Mouse (Mus musculus) CH12.LX (cell line): ENCODE results near the gene Mgat5. TPM values are rescaled to one million over a fixed set of nuclear protein-coding genes. Genes with fewer than 3 reads are reported as not detected.

Experiments
- DNase-seq: peaks from one replicate; pipeline ENCODE4 v3.0.0-alpha.2; 2013; ENCODE audit errors: extremely low read depth
- H3K27ac ChIP-seq: 2 replicates; pipeline ENCODE4 v1.5.1; 2012; ENCODE audit warnings: low read depth, mild to moderate bottlenecking, control low read depth, moderate library complexity; ENCODE audit not compliant: insufficient read depth
- H3K27me3 ChIP-seq: replicated peaks from 2 replicates; pipeline ENCODE3; 2012; ENCODE audit warnings: inconsistent platforms
- H3K36me3 ChIP-seq, 2 experiments: replicated peaks in 1 of 2; 2 replicates each; pipeline versions ENCODE3 to v1.6.1; 2012; ENCODE audit warnings: inconsistent platforms in 1 of 2, low read length in 1 of 2, mild to moderate bottlenecking in 1 of 2, mixed read lengths in 1 of 2, moderate library complexity in 1 of 2; ENCODE audit not compliant: control insufficient read depth in 1 of 2, insufficient read depth in 1 of 2
- H3K4me1 ChIP-seq, 2 experiments: 2 replicates each; pipeline ENCODE4 v1.6.1; 2012; ENCODE audit warnings: inconsistent platforms in 1 of 2, moderate library complexity in 1 of 2; ENCODE audit not compliant: insufficient read depth in 2 of 2, control insufficient read depth in 1 of 2
- H3K4me2 ChIP-seq: 2 replicates; pipeline ENCODE4 v1.6.1; 2012; ENCODE audit warnings: low read depth, mild to moderate bottlenecking, control low read depth; ENCODE audit not compliant: poor library complexity, insufficient read depth, severe bottlenecking
- H3K4me3 ChIP-seq, 3 experiments: fragments of 150-350 bp in 1 of 3; sonication (generic) in 1 of 3; replicated peaks in 1 of 3; 2 replicates each; pipeline versions ENCODE3 to v1.5.1; 2011 to 2012; ENCODE audit warnings: low read depth in 2 of 3, low read length in 2 of 3, mild to moderate bottlenecking in 2 of 3, moderate library complexity in 2 of 3, control low read depth in 1 of 3, improper control_type of control experiment in 1 of 3, inconsistent platforms in 1 of 3, mixed read lengths in 1 of 3; ENCODE audit not compliant: poor library complexity in 1 of 3
- H3K79me2 ChIP-seq: replicated peaks from 2 replicates; pipeline ENCODE4 v1.6.1; 2012; ENCODE audit warnings: mild to moderate bottlenecking, moderate library complexity; ENCODE audit not compliant: control insufficient read depth, poor library complexity, insufficient read depth, severe bottlenecking; ENCODE audit errors: extremely low read depth
- H3K9ac ChIP-seq: 2 replicates; pipeline ENCODE4 v1.6.1; 2012; ENCODE audit warnings: low read depth, mild to moderate bottlenecking, control low read depth, moderate library complexity; ENCODE audit not compliant: insufficient read depth
- H3K9me3 ChIP-seq: replicated peaks from 2 replicates; pipeline ENCODE3; 2012; ENCODE audit warnings: low read length, inconsistent platforms, mixed read lengths
- BHLHE40 ChIP-seq: IDR thresholded peaks from 2 replicates; pipeline ENCODE4 v1.6.1; 2011; ENCODE audit warnings: mild to moderate bottlenecking, low read depth, low read length, improper control_type of control experiment
- CHD2 ChIP-seq: IDR thresholded peaks from 2 replicates; pipeline ENCODE4 v1.6.1; 2011; ENCODE audit warnings: low read length, improper control_type of control experiment
- CTCF ChIP-seq, 2 experiments: IDR thresholded peaks in 1 of 2; conservative IDR thresholded peaks in 1 of 2; 2 replicates each; pipeline ENCODE4 v1.5.1; 2011 to 2012; ENCODE audit warnings: low read depth in 2 of 2, low read length in 2 of 2, improper control_type of control experiment in 1 of 2, inconsistent platforms in 1 of 2, mild to moderate bottlenecking in 1 of 2, moderate library complexity in 1 of 2
- E2F4 ChIP-seq: IDR thresholded peaks from 2 replicates; pipeline ENCODE4 v1.6.1; 2011; ENCODE audit warnings: low read depth, low read length, improper control_type of control experiment; ENCODE audit not compliant: insufficient replicate concordance
- EP300 ChIP-seq: IDR thresholded peaks from 2 replicates; pipeline ENCODE4 v1.6.1; 2011; ENCODE audit warnings: low read length, improper control_type of control experiment
- ETS1 ChIP-seq: conservative IDR thresholded peaks from 2 replicates; pipeline ENCODE4 v1.6.1; 2012; ENCODE audit warnings: low read depth, mild to moderate bottlenecking, inconsistent platforms, low read length, improper control_type of control experiment, moderate library complexity
- GABPA ChIP-seq: IDR thresholded peaks from 2 replicates; pipeline ENCODE4 v1.6.1; 2012; ENCODE audit warnings: low read depth, low read length, improper control_type of control experiment, inconsistent platforms; ENCODE audit not compliant: insufficient replicate concordance
- JUN ChIP-seq: IDR thresholded peaks from 2 replicates; pipeline ENCODE4 v1.6.1; 2011; ENCODE audit warnings: low read depth, mild to moderate bottlenecking, low read length, improper control_type of control experiment, moderate library complexity; ENCODE audit not compliant: insufficient read depth
- JUND ChIP-seq: conservative IDR thresholded peaks from 2 replicates; pipeline ENCODE4 v1.6.1; 2011; ENCODE audit warnings: low read depth, low read length, improper control_type of control experiment
- KAT2A ChIP-seq: IDR thresholded peaks from 2 replicates; pipeline ENCODE4 v1.6.1; 2012; ENCODE audit warnings: low read length, improper control_type of control experiment, inconsistent platforms; ENCODE audit not compliant: insufficient replicate concordance
- MAFK ChIP-seq: IDR thresholded peaks from 2 replicates; pipeline ENCODE4 v1.6.1; 2011; ENCODE audit warnings: low read length, improper control_type of control experiment; ENCODE audit not compliant: insufficient replicate concordance
- MAX ChIP-seq: IDR thresholded peaks from 2 replicates; pipeline ENCODE4 v1.6.1; 2011; ENCODE audit warnings: low read length, improper control_type of control experiment
- MAZ ChIP-seq: IDR thresholded peaks from 2 replicates; pipeline ENCODE4 v1.6.1; 2012; ENCODE audit warnings: low read depth, mild to moderate bottlenecking, inconsistent platforms, low read length, improper control_type of control experiment, moderate library complexity
- MYC ChIP-seq: IDR thresholded peaks from 2 replicates; pipeline ENCODE4 v1.6.1; 2011; ENCODE audit warnings: low read depth, mild to moderate bottlenecking, improper control_type of control experiment, low read length
- NRF1 ChIP-seq: IDR thresholded peaks from 2 replicates; pipeline ENCODE4 v1.6.1; 2014; ENCODE audit warnings: low read depth, mild to moderate bottlenecking, inconsistent platforms, low read length, improper control_type of control experiment, moderate library complexity
- PAX5 ChIP-seq: IDR thresholded peaks from 2 replicates; pipeline ENCODE4 v1.6.1; 2012; ENCODE audit warnings: low read length, inconsistent platforms, mixed read lengths
- POLR2A ChIP-seq: IDR thresholded peaks from 2 replicates; pipeline ENCODE4 v1.6.1; 2011; ENCODE audit warnings: low read depth, mild to moderate bottlenecking, improper control_type of control experiment, low read length
- RAD21 ChIP-seq: IDR thresholded peaks from 2 replicates; pipeline ENCODE4 v1.6.1; 2011; ENCODE audit warnings: low read depth, mild to moderate bottlenecking, low read length, improper control_type of control experiment, moderate library complexity
- SMC3 ChIP-seq: IDR thresholded peaks from 2 replicates; pipeline ENCODE4 v1.6.1; 2011; ENCODE audit warnings: low read depth, low read length, improper control_type of control experiment
- TCF12 ChIP-seq: IDR thresholded peaks from 2 replicates; pipeline ENCODE4 v1.6.1; 2014; ENCODE audit warnings: low read depth, mild to moderate bottlenecking, inconsistent platforms, low read length, improper control_type of control experiment
- UBTF ChIP-seq: IDR thresholded peaks from 2 replicates; pipeline ENCODE4 v1.6.1; 2012; ENCODE audit warnings: low read depth, mild to moderate bottlenecking, inconsistent platforms, low read length, improper control_type of control experiment, moderate library complexity
- USF2 ChIP-seq: conservative IDR thresholded peaks from 2 replicates; pipeline ENCODE4 v1.6.1; 2011; ENCODE audit warnings: low read depth, low read length, improper control_type of control experiment
- ZC3H11A ChIP-seq: IDR thresholded peaks from 2 replicates; pipeline ENCODE4 v1.6.1; 2012; ENCODE audit warnings: low read depth, mild to moderate bottlenecking, inconsistent platforms, low read length, improper control_type of control experiment
- ZMIZ1 ChIP-seq: IDR thresholded peaks from 2 replicates; pipeline ENCODE4 v1.6.1; 2012; ENCODE audit warnings: low read depth, mild to moderate bottlenecking, inconsistent platforms, low read length, improper control_type of control experiment
- dilution Hi-C: fragments of 300-500 bp; cut with MboI; formaldehyde crosslinking; loops from 2 replicates; pipeline ENCODE4 v1.14.3; 2020; ENCODE audit warnings: low sequenced_read_pairs; ENCODE audit not compliant: extremely low pct_unique_long_range_greater_than_20kb, extremely low pct_ligation_motif_present
- in situ Hi-C: fragments of 300-500 bp; cut with MboI; formaldehyde crosslinking; loops from 3 replicates; pipeline ENCODE4 v1.14.3; 2019; ENCODE audit warnings: low sequenced_read_pairs, low pct_ligation_motif_present, low pct_unique_long_range_greater_than_20kb, mixed read lengths
- polyA plus RNA-seq: library from polyadenylated mRNA; unstranded; fragments of >175 nt; gene quantifications from 2 replicates; pipeline ENCODE4 v1.2.1, GENCODE M21; 2012; ENCODE audit warnings: low read depth; ENCODE audit not compliant: insufficient read length
- total RNA-seq, 2 experiments: library from RNA; depleted of rRNA; stranded (reverse); fragments of 300-350 nt in 1 of 2; fragments of >200 nt in 1 of 2; gene quantifications; 2 replicates each; pipeline ENCODE4 v1.2.3; 2012 to 2014

Mgat5 gene
- total and polyA plus RNA-seq, 3 experiments, result 5.9 to 8.8 (median 6.6) TPM

GRCm38 (mm10) chr1:127308207-127308725 is 103.5 kb downstream of the Mgat5 start:
- Histone ChIP-seq H3K79me2 (no peaks in the 10 kb centered on the region), H3K4me3 (no peak overlapping the region), H3K9ac (no peak overlapping the region), H3K4me1 (peaks cover 5 to 55% of the 10 kb centered on the region in 2 experiments), H3K36me3 (peaks cover 0 to 28% of the 10 kb centered on the region in 2 experiments), H3K4me2 (no peak overlapping the region), H3K27me3 (no peaks in the 10 kb centered on the region), H3K9me3 (no peaks in the 10 kb centered on the region), H3K27ac (no peak overlapping the region)
- dilution Hi-C loops (no loop called here), in situ Hi-C loops (loop anchor here (5.0 to 10.0 kb wide), 2 partner anchors 74 to 103 kb away; partner anchors contain the start of gene Mgat5)
- TF ChIP-seq CHD2 (no peak), ZMIZ1 (no peak), USF2 (no peak), MAX (no peak), KAT2A (no peak), MAZ (no peak), PAX5 (no peak), E2F4 (no peak), NRF1 (no peak), JUND (no peak), GABPA (no peak), SMC3 (no peak), MAFK (no peak), BHLHE40 (no peak), POLR2A (no peak), MYC (no peak), EP300 (no peak), ETS1 (no peak), UBTF (no peak), ZC3H11A (no peak)
- no peak for DNase-seq

GRCm38 (mm10) chr1:127308989-127309701 is 104.3 kb downstream of the Mgat5 start:
- no peak for TF ChIP-seq E2F4
- TF ChIP-seq JUND, result no peak
- TF ChIP-seq GABPA, result no peak
- TF ChIP-seq JUN, result no peak
- no peak for TF ChIP-seq CTCF (conservative IDR thresholded peaks at IDR 0.05 in 1 of 2, IDR thresholded peaks at IDR 0.05 in 1 of 2; ENCODE audit: low read depth in 2 of 2, low read length in 2 of 2)
- no peak for TF ChIP-seq RAD21
- TF ChIP-seq MAFK, result no peak
- no peak for TF ChIP-seq TCF12
- no peak for TF ChIP-seq BHLHE40
- no peak for DNase-seq
- Histone ChIP-seq H3K79me2 (no peaks in the 10 kb centered on the region), H3K36me3 (peaks cover 0 to 30% of the 10 kb centered on the region in 2 experiments), H3K27ac (no peak overlapping the region), H3K9ac (no peak overlapping the region), H3K27me3 (no peaks in the 10 kb centered on the region), H3K4me1 (peaks cover 5 to 55% of the 10 kb centered on the region in 2 experiments), H3K4me3 (no peak overlapping the region), H3K4me2 (no peak overlapping the region), H3K9me3 (no peaks in the 10 kb centered on the region)
- dilution Hi-C loops (no loop called here), in situ Hi-C loops (loop anchor here (5.0 to 10.0 kb wide), 2 partner anchors 73 to 104 kb away; partner anchors contain the start of gene Mgat5)
